In the genomic region with DNA sequence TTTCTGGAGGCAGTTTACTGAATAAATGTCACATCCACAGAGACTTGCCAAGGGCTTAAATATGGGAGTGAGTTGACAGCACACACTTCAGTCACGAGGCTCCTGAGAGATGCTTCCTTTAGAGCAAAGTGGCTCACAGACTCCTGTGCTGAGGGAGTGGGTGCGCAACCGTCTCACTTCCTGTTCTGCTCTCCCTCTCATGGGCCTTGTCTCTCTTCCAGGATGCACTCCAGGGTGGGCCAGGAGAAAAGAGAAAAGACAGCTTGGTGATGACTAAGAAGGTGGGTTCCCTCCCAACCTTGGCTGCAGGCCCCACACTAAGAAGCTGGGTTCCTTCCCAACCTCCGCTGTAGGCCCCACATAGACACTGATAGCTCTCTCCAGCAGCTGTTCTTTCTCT, we compare ENCODE assay signal across 10 mouse cellular contexts. TPM values are rescaled to one million over a fixed set of nuclear protein-coding genes. Genes with fewer than 3 reads are reported as not detected.
DNase-seq lines count a peak whose midpoint lies in the region; ATAC-seq and TF ChIP-seq lines count a peak whose summit lies in the region.
"Had no signal": no experiment of that assay in that cellular context is flagged by ENCODE, and none has a peak within 500 bp of the region (broad histone marks: within the 10 kb centered on the region; RNA-seq: fewer than 3 reads in every experiment).

No protein-coding gene starts in this region.

- H3K9me3 ChIP-seq in forebrain, embryonic 11.5 days (ENCODE audit: control insufficient read depth, low read length): no peaks in the 10 kb centered on the region
- no peaks in the 10 kb centered on the region for H3K9me3 ChIP-seq in hindbrain, embryonic 15.5 days
- no peaks in the 10 kb centered on the region for H3K9me3 ChIP-seq in midbrain, postnatal 0 days (ENCODE audit: low read length)

- TF ChIP-seq POLR2A in cortical plate, adult 2 months (IDR thresholded peaks at IDR 0.05; ENCODE audit: extremely low read depth, insufficient read depth, low read length): 0 out of 2 replicates have a peak, but pooled peaks have one; percentile 34

- WGBS in forebrain, embryonic 11.5 days: 72% methylated on average over 4 of the region's 4 CpGs
- WGBS in hindbrain, embryonic 15.5 days: 54% methylated on average over 4 of the region's 4 CpGs
- 66% methylated on average over 4 of the region's 4 CpGs for WGBS in midbrain, postnatal 0 days

- no peak for ATAC-seq in forebrain, embryonic 11.5 days (replicated peaks; ENCODE audit: low FRiP score)
- ATAC-seq in hindbrain, embryonic 15.5 days (ENCODE audit: low FRiP score, low read depth): no peak
- no peak for ATAC-seq in midbrain, postnatal 0 days (ENCODE audit: low FRiP score)
- ATAC-seq in cerebellum, adult (ENCODE audit: insufficient number of reproducible peaks, low FRiP score, low TSS enrichment): no peak
- ATAC-seq: inflammation-experienced regulatory T-cells, adult 6 months had no signal

- H3K4me1 ChIP-seq in cortical plate, adult 2 months (ENCODE audit: control insufficient read depth, insufficient read depth, low read length): peaks cover 35% of the 10 kb centered on the region
- H3K4me1 ChIP-seq in forebrain, embryonic 11.5 days (replicated peaks; ENCODE audit: control insufficient read depth, insufficient read depth, low read length): peaks cover 78% of the 10 kb centered on the region
- peaks cover 89% of the 10 kb centered on the region for H3K4me1 ChIP-seq in hindbrain, embryonic 15.5 days (replicated peaks)
- H3K4me1 ChIP-seq in midbrain, postnatal 0 days (ENCODE audit: insufficient read depth, low read length): peaks cover 8% of the 10 kb centered on the region; the same call in 1 of the 2 replicates

- H3K27ac ChIP-seq in cortical plate, adult 2 months (ENCODE audit: insufficient read depth, low read length): peak overlapping the region; percentile 72; the same call in 1 of the 2 replicates
- H3K27ac ChIP-seq in forebrain, embryonic 11.5 days (ENCODE audit: low read depth, low read length): peak overlapping the region; percentile 99
- H3K27ac ChIP-seq in hindbrain, embryonic 15.5 days (replicated peaks): peak overlapping the region; percentile 97
- H3K27ac ChIP-seq in midbrain, postnatal 0 days (ENCODE audit: low read depth, low read length): 0 out of 2 replicates have a peak overlapping the region, but pooled peaks have one; percentile 20

- H3K27me3 ChIP-seq in forebrain, embryonic 11.5 days (ENCODE audit: control insufficient read depth, insufficient read depth, low read length): no peaks in the 10 kb centered on the region
- H3K27me3 ChIP-seq in hindbrain, embryonic 15.5 days: no peaks in the 10 kb centered on the region
- H3K27me3 ChIP-seq in midbrain, postnatal 0 days (ENCODE audit: insufficient read depth, low read length): no peaks in the 10 kb centered on the region

- H3K4me2 ChIP-seq in forebrain, embryonic 11.5 days (ENCODE audit: low read depth, low read length, severe bottlenecking): no peak overlapping the region
- no peak overlapping the region for H3K4me2 ChIP-seq in hindbrain, embryonic 15.5 days
- no peak overlapping the region for H3K4me2 ChIP-seq in midbrain, postnatal 0 days (ENCODE audit: low read depth, low read length, poor library complexity, severe bottlenecking)

- H3K36me3 ChIP-seq in forebrain, embryonic 11.5 days (ENCODE audit: control insufficient read depth, insufficient read depth, low read length): peaks cover 9% of the 10 kb centered on the region; the same call in 1 of the 2 replicates
- no peaks in the 10 kb centered on the region for H3K36me3 ChIP-seq in hindbrain, embryonic 15.5 days
- H3K36me3 ChIP-seq in midbrain, postnatal 0 days (ENCODE audit: insufficient read depth, low read length): peaks cover 6% of the 10 kb centered on the region; the same call in 1 of the 2 replicates

- no peak for TF ChIP-seq CTCF in cortical plate, adult 2 months (IDR thresholded peaks at IDR 0.05; ENCODE audit: extremely low read depth, insufficient read depth, low read length)
- TF ChIP-seq CTCF in midbrain, postnatal 0 days (IDR thresholded peaks at IDR 0.05): no peak

- peak overlapping the region; percentile 39 for H3K9ac ChIP-seq in forebrain, embryonic 11.5 days (ENCODE audit: low read length)
- peak overlapping the region; percentile 17; the same call in 1 of the 2 replicates for H3K9ac ChIP-seq in hindbrain, embryonic 15.5 days
- H3K9ac ChIP-seq in midbrain, postnatal 0 days (replicated peaks; ENCODE audit: low read length, poor library complexity, severe bottlenecking): no peak overlapping the region

- intact Hi-C loops in heart, postnatal 14 days (cut with DNase I): no loop called here

- DNase-seq in forebrain, embryonic 11.5 days (ENCODE audit: low spot score): no peak
- DNase-seq in midbrain, postnatal 0 days (ENCODE audit: low spot score): no peak
- DNase-seq in heart, postnatal 14 days: no peak
- no peak for DNase-seq in heart, adult 11 months
- no peak for DNase-seq in layer of hippocampus, adult 18-20 months (ENCODE audit: low spot score in 2 of 2)
- DNase-seq: kidney, postnatal 25 days had no signal

- H3K4me3 ChIP-seq in cortical plate, adult 2 months (ENCODE audit: insufficient read depth, low read length): no peak overlapping the region
- H3K4me3 ChIP-seq in forebrain, embryonic 11.5 days (ENCODE audit: low read depth, low read length): no peak overlapping the region
- H3K4me3 ChIP-seq in hindbrain, embryonic 15.5 days: no peak overlapping the region
- no peak overlapping the region for H3K4me3 ChIP-seq in midbrain, postnatal 0 days (ENCODE audit: low read depth, low read length)

RNA-seq across cellular contexts. Expression of a gene that starts 57.5 kb away (rescaled TPM):
- polyA plus RNA-seq in cortical plate, adult 2 months (2012; rRNA removed): 80.9 and 87.1 TPM in 2 replicates
- polyA plus RNA-seq in forebrain, embryonic 11.5 days (2014; fragmentation: Nextera tagmentation; extraction: Ambion mirVana): 48.2 and 48.5 TPM in 2 replicates
- polyA plus RNA-seq in hindbrain, embryonic 15.5 days (2015; fragmentation: Nextera tagmentation; extraction: Ambion mirVana): 26.5 and 27.0 TPM in 2 replicates
- total RNA-seq in midbrain, postnatal 0 days (2014; rRNA removed): 46.5 and 49.4 TPM in 2 replicates
- 16.9 and 18.6 TPM in 2 replicates for polyA plus RNA-seq in midbrain, postnatal 0 days (2015; fragmentation: Nextera tagmentation; extraction: Ambion mirVana)
- 10 to 100 TPM; 51.4 to 54.7 TPM for total RNA-seq in heart, postnatal 14 days (2021)
- total RNA-seq in layer of hippocampus, adult 18-20 months (2021): 10 to 100 TPM; 81.6 to 81.7 TPM

Comparison
In these comparisons a context has a peak if more than half of its experiments do, and no peak if none do; other contexts are left out.
1. H3K27ac ChIP-seq: peak in every context shown above with its lines; median percentile 99 in forebrain, embryonic 11.5 days; 97 in hindbrain, embryonic 15.5 days; 72 in cortical plate, adult 2 months; 20 in midbrain, postnatal 0 days.